Mouse (Mus musculus) neural tube, embryonic 15.5 days (tissue): Measurements from ENCODE around the gene Irf2bp1. TPM values are rescaled to one million over a fixed set of nuclear protein-coding genes. Genes with fewer than 3 reads are reported as not detected.
A peak's percentile ranks its signal among the peaks of the same experiment; 100 is the strongest.

Experiments used
- ATAC-seq: fragments of 200-750 bp; cut with Nextera tagmentation; 2 replicates; pipeline ENCODE4 v1.8.0; 2017; ENCODE audit warnings: mild to moderate bottlenecking, moderate TSS enrichment, moderate library complexity; ENCODE audit not compliant: low FRiP score
- H3K27ac ChIP-seq: fragments of 300-500 bp; sonication (generic); replicated peaks from 2 replicates; pipeline ENCODE4 v1.5.1; 2015; ENCODE audit warnings: mild to moderate bottlenecking, inconsistent platforms
- H3K27me3 ChIP-seq: fragments of 300-500 bp; sonication (generic); replicated peaks from 2 replicates; pipeline ENCODE4 v1.6.1; 2015; ENCODE audit warnings: inconsistent platforms
- H3K36me3 ChIP-seq: fragments of 300-500 bp; sonication (generic); 2 replicates; pipeline ENCODE4 v1.6.1; 2015; ENCODE audit warnings: inconsistent platforms
- H3K4me1 ChIP-seq: fragments of 300-500 bp; sonication (generic); 2 replicates; pipeline ENCODE4 v1.6.1; 2015; ENCODE audit warnings: inconsistent platforms
- H3K4me2 ChIP-seq: fragments of 300-500 bp; sonication (generic); 2 replicates; pipeline ENCODE4 v1.6.1; 2015; ENCODE audit warnings: inconsistent platforms, mild to moderate bottlenecking, moderate library complexity
- H3K4me3 ChIP-seq: fragments of 300-500 bp; sonication (generic); replicated peaks from 2 replicates; pipeline ENCODE4 v1.5.1; 2015; ENCODE audit warnings: mild to moderate bottlenecking, inconsistent platforms
- H3K9ac ChIP-seq: fragments of 300-500 bp; sonication (generic); replicated peaks from 2 replicates; pipeline ENCODE4 v1.6.1; 2015; ENCODE audit warnings: mild to moderate bottlenecking, inconsistent platforms
- H3K9me3 ChIP-seq: fragments of 300-500 bp; sonication (generic); replicated peaks from 2 replicates; pipeline ENCODE4 v1.6.1; 2016; ENCODE audit warnings: inconsistent platforms
- WGBS: fragments of 180-500 bp; shearing (Covaris S2); methylation state at CpG from one replicate; pipeline ENCODE4 v1.1.7; 2015; ENCODE audit warnings: mixed read lengths; 5-methylcytosine and 5-hydroxymethylcytosine counted together
- polyA plus RNA-seq: library from polyadenylated mRNA; unstranded; fragments of >200 nt; fragmentation: Nextera tagmentation; extraction: Ambion mirVana; gene quantifications from 2 replicates; pipeline ENCODE4 v1.2.1, GENCODE M21; 2015

Gene Irf2bp1
- polyA plus RNA-seq, 1 experiment from 2014 or later, result 28.4 TPM

DNA sequence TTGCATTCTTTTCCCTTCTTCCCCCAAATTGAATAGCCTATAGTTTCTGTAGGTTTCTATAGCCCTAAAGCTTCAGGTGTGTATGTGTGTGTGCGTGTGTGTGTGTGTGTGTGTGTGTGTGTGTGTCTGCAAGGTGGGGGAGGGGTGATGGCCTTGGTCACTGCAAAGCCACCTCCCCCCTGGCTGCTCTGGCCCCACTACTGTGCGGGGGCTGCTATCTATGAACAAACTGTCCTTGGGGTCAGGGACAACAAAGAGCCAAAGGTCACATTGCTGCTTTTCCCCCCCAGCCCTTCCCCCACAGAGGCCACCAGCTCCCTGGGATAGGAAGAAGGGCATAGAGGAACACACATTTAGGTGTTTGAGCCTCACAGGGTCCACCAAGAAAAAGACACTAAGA is 9.0 kb downstream of the Irf2bp1 start:
- Histone ChIP-seq H3K4me1 (peaks cover 10% of the 10 kb centered on the region), H3K27me3 (no peaks in the 10 kb centered on the region), H3K4me2 (no peak overlapping the region), H3K27ac (no peak overlapping the region), H3K9ac (no peak overlapping the region), H3K4me3 (no peak overlapping the region), H3K9me3 (no peaks in the 10 kb centered on the region), H3K36me3 (no peaks in the 10 kb centered on the region)
- 70% methylated on average over 2 of the region's 2 CpGs for WGBS
- ATAC-seq, result no peak

- Histone ChIP-seq H3K27me3 (no peaks in the 10 kb centered on the region), H3K9ac (no peak overlapping the region), H3K4me1 (peaks cover 10% of the 10 kb centered on the region), H3K4me3 (no peak overlapping the region), H3K36me3 (no peaks in the 10 kb centered on the region), H3K4me2 (no peak overlapping the region), H3K27ac (no peak overlapping the region), H3K9me3 (no peaks in the 10 kb centered on the region)
- WGBS, result 69% methylated on average over 15 of the region's 15 CpGs
- ATAC-seq, result no peak
Measured at GRCm38 (mm10) chr7:19014452-19014851, 10.6 kb downstream of the Irf2bp1 start.

- no peak overlapping the region for H3K4me3 ChIP-seq
- H3K27ac ChIP-seq, result no peak overlapping the region
- WGBS, result 84% methylated on average over 4 of the region's 4 CpGs
- no peaks in the 10 kb centered on the region for H3K9me3 ChIP-seq
- H3K36me3 ChIP-seq, result no peaks in the 10 kb centered on the region
- peaks cover 10% of the 10 kb centered on the region for H3K27me3 ChIP-seq
- H3K4me2 ChIP-seq, result no peak overlapping the region
- H3K4me1 ChIP-seq, result peaks cover 10% of the 10 kb centered on the region
- no peak for ATAC-seq
- H3K9ac ChIP-seq, result no peak overlapping the region
Measured at GRCm38 (mm10) chr7:19016042-19016441, 12.2 kb downstream of the Irf2bp1 start.

DNA sequence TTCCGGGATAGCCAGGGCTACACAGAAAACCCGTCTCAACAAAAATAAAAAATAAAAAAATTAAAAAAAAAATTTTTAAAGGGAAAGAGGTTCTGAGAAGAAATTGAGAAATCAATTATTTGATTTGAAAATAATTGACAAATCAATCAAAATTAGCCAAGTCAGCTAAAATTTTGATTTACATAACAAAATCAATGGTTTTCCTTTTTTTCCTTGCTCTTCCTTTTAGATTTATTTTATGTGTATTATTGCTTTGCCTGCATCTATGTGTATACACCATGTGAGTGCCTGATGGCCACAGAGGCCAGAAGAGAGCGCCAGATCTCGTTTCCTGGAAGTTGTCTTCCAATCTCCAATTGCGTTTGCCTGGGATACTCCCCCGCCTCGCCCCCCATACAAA is 14.1 kb downstream of the Irf2bp1 start:
- Histone ChIP-seq H3K4me1 (no peaks in the 10 kb centered on the region), H3K36me3 (no peaks in the 10 kb centered on the region), H3K27me3 (peaks cover 29% of the 10 kb centered on the region), H3K4me3 (no peak overlapping the region), H3K9me3 (no peaks in the 10 kb centered on the region), H3K27ac (no peak overlapping the region), H3K4me2 (no peak overlapping the region), H3K9ac (no peak overlapping the region)
- 92% methylated on average over 7 of the region's 7 CpGs for WGBS
- ATAC-seq, result no peak

DNA sequence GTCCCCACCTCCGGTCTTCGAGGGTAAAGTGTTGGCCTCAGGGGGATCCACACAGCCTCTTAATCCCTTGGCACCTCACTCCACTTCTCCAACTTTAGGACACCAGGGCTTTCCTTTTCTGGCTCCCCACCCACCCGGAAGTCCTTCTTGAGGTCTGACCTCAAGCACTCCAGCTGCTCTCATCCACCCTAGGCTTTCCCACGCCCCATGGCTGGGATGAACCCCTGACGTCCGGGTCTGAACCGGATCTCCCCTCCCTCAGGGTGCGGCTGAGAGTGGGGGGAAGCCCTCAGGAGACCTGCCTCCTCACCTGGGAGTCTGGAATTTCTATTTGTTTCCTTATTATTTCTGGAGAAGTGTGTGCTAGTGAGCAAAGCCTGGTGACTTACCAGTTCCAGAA is 17.2 kb downstream of the Irf2bp1 start:
- ATAC-seq, result no peak
- H3K27ac ChIP-seq, result no peak overlapping the region
- peaks cover 37% of the 10 kb centered on the region for H3K27me3 ChIP-seq
- no peak overlapping the region for H3K4me3 ChIP-seq
- no peaks in the 10 kb centered on the region for H3K36me3 ChIP-seq
- H3K4me1 ChIP-seq, result peaks cover 22% of the 10 kb centered on the region
- no peaks in the 10 kb centered on the region for H3K9me3 ChIP-seq
- no peak overlapping the region for H3K4me2 ChIP-seq
- 35% methylated on average over 8 of the region's 8 CpGs for WGBS
- no peak overlapping the region for H3K9ac ChIP-seq

- H3K4me3 ChIP-seq, result no peak overlapping the region
- H3K4me1 ChIP-seq, result peaks cover 27% of the 10 kb centered on the region
- no peaks in the 10 kb centered on the region for H3K36me3 ChIP-seq
- no peak for ATAC-seq
- no peak overlapping the region for H3K9ac ChIP-seq
- H3K9me3 ChIP-seq, result no peaks in the 10 kb centered on the region
- 56% methylated on average over 18 of the region's 18 CpGs for WGBS
- no peak overlapping the region for H3K4me2 ChIP-seq
- H3K27ac ChIP-seq, result no peak overlapping the region
- H3K27me3 ChIP-seq, result peaks cover 37% of the 10 kb centered on the region
Measured at GRCm38 (mm10) chr7:19022189-19022958, 18.5 kb downstream of the Irf2bp1 start.

DNA sequence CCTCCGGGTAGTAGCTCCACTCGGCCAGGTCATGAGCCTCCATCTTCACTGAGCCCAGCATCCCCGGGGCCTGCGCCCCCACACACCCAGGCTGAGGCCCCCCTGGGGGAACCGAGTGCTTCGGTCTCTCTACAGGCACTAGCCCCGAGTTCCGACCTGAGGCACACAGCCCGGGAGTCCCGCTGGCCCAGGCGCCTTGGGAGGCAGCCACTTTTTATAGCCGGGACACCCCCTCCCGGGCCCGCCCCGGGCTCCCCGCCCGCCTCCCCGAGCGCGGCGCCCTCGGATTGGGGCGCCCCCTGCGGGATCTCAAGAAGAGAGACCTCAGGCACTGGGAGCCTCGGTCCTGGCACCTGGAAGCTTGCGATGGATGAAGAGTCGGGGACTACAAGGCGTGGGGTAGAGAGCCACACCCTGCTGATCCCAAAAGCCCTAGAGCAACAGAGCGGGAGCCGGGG is 19.5 kb downstream of the Irf2bp1 start, which contains the start of gene Foxa3:
Gene Foxa3, minus strand, starts transcription at position 182 of the 458 bp plus-strand sequence.
- H3K9me3 ChIP-seq, result no peaks in the 10 kb centered on the region
- 6% methylated on average over 28 of the region's 30 CpGs for WGBS
- H3K4me3 ChIP-seq, result peak within 1 kb of the TSS; percentile 88
- H3K9ac ChIP-seq, result peak within 1 kb of the TSS; percentile 86
- no peaks in the 10 kb centered on the region for H3K36me3 ChIP-seq
- peak within 1 kb of the TSS; percentile 85 for H3K4me2 ChIP-seq
- ATAC-seq, result peak; percentile 43
- H3K27me3 ChIP-seq, result peaks cover 37% of the 10 kb centered on the region
- H3K27ac ChIP-seq, result peak within 1 kb of the TSS; percentile 75
- H3K4me1 ChIP-seq, result peaks cover 27% of the 10 kb centered on the region

DNA sequence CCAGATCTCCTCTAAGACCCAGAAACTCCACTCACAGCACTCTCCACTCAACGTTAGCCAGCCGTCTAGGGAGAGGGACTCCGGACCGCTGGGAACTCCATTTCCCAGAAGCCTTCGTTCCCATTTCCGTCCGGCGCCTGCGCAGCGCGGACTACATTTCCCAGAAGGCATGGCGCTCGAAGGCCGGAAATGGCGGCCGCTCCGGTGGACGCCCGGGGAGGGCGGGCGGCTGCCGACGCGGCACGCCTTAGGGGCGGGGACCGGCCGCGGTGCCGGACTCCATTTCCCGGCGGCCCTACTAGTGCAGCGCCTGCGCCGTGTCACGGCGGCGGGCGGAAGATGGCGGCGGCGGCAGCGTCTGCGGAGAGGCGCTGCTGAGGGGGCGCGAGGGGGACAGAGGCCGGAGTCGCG is 20.3 kb downstream of the Irf2bp1 start, which contains the start of gene Sympk:
Gene Sympk, plus strand, starts transcription at position 282 of the 411 bp plus-strand sequence.
- Histone ChIP-seq H3K4me3 (peak within 1 kb of the TSS; percentile 88), H3K4me2 (peak within 1 kb of the TSS; percentile 85), H3K36me3 (peaks cover 2% of the 10 kb centered on the region), H3K4me1 (peaks cover 27% of the 10 kb centered on the region), H3K9me3 (no peaks in the 10 kb centered on the region), H3K9ac (peak within 1 kb of the TSS; percentile 86), H3K27me3 (peaks cover 37% of the 10 kb centered on the region), H3K27ac (peak within 1 kb of the TSS; percentile 75)
- peak; percentile 94 for ATAC-seq
- WGBS, result under 1% methylated on average over 46 of the region's 50 CpGs

GRCm38 (mm10) chr7:19024581-19025255 is 20.9 kb downstream of the Irf2bp1 start:
- H3K4me2 ChIP-seq, result peak overlapping the region; percentile 85
- peak overlapping the region; percentile 86 for H3K9ac ChIP-seq
- no peaks in the 10 kb centered on the region for H3K9me3 ChIP-seq
- H3K27ac ChIP-seq, result peak overlapping the region; percentile 75
- peak; percentile 66 for ATAC-seq
- peaks cover 8% of the 10 kb centered on the region for H3K36me3 ChIP-seq
- H3K27me3 ChIP-seq, result peaks cover 37% of the 10 kb centered on the region
- H3K4me3 ChIP-seq, result peak overlapping the region; percentile 88
- H3K4me1 ChIP-seq, result peaks cover 27% of the 10 kb centered on the region
- under 1% methylated on average over 32 of the region's 36 CpGs for WGBS

DNA sequence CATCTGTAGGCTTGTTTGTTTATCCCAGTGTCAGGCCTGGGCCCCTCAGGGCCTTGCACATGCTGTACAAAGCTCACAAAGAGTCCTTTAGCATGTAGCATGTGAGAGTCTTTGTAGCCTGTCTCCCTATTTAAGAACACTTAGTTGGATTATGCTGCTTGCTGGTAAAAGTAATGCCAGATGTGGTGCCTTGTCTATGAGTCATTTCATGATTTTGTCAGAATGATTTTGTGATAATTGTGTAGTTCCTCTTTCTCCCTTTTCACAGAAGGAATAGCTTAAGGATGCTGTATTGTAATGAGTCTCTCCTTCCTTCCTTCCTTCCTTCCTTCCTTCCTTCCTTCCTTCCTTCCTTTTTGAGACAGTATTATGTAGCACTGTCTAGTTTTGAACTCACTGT is 24.2 kb downstream of the Irf2bp1 start:
- Histone ChIP-seq H3K27ac (no peak overlapping the region), H3K27me3 (peaks cover 6% of the 10 kb centered on the region), H3K4me1 (peaks cover 27% of the 10 kb centered on the region), H3K9me3 (no peaks in the 10 kb centered on the region), H3K4me3 (no peak overlapping the region), H3K36me3 (peaks cover 39% of the 10 kb centered on the region), H3K9ac (no peak overlapping the region), H3K4me2 (no peak overlapping the region)
- no peak for ATAC-seq

GRCm38 (mm10) chr7:19029084-19029653 is 25.3 kb downstream of the Irf2bp1 start:
- peaks cover 46% of the 10 kb centered on the region for H3K36me3 ChIP-seq
- peaks cover 20% of the 10 kb centered on the region for H3K4me1 ChIP-seq
- no peak overlapping the region for H3K27ac ChIP-seq
- H3K9ac ChIP-seq, result no peak overlapping the region
- no peak for ATAC-seq
- H3K4me2 ChIP-seq, result no peak overlapping the region
- H3K4me3 ChIP-seq, result no peak overlapping the region
- 57% methylated on average over 6 of the region's 6 CpGs for WGBS
- H3K27me3 ChIP-seq, result no peaks in the 10 kb centered on the region
- no peaks in the 10 kb centered on the region for H3K9me3 ChIP-seq
